Comparison of ENCODE assay signal across 12 mouse cellular contexts in genomic region chr15:62282116-62282515, GRCm38 (mm10).
DNase-seq lines count a peak whose midpoint lies in the region; ATAC-seq lines count a peak whose summit lies in the region.
"Had no signal": no experiment of that assay in that cellular context is flagged by ENCODE, and none has a peak within 500 bp of the region (broad histone marks: within the 10 kb centered on the region; RNA-seq: fewer than 3 reads in every experiment).

No protein-coding gene starts in this region.

- H3K27ac ChIP-seq in kidney, embryonic 14.5 days (ENCODE audit: low read depth, low read length), result no peak overlapping the region
- H3K27ac ChIP-seq in kidney, embryonic 15.5 days, result no peak overlapping the region; the same call in 1 of the 2 replicates
- H3K27ac ChIP-seq: embryonic facial prominence, embryonic 15.5 days; hindbrain, embryonic 10.5 days had no signal

- no peak overlapping the region for H3K9ac ChIP-seq in kidney, embryonic 14.5 days (ENCODE audit: low read depth, low read length)
- H3K9ac ChIP-seq in kidney, embryonic 15.5 days, result no peak overlapping the region
- H3K9ac ChIP-seq: embryonic facial prominence, embryonic 15.5 days had no signal

- H3K4me1 ChIP-seq in kidney, embryonic 14.5 days (ENCODE audit: control insufficient read depth, insufficient read depth, low read length), result no peaks in the 10 kb centered on the region; the same call in 1 of the 2 replicates
- H3K4me1 ChIP-seq in kidney, embryonic 15.5 days, result peaks cover 33% of the 10 kb centered on the region

- no peak overlapping the region for H3K4me2 ChIP-seq in kidney, embryonic 14.5 days (replicated peaks; ENCODE audit: low read depth, low read length)
- H3K4me2 ChIP-seq in kidney, embryonic 15.5 days, result no peak overlapping the region
- H3K4me2 ChIP-seq: embryonic facial prominence, embryonic 15.5 days had no signal

- DNase-seq in kidney, adult 11 months, result peak; percentile 40
- DNase-seq in adipocyte (ENCODE audit: low spot score), result peak; percentile 47
- peak; percentile 72 for DNase-seq in lung, postnatal 10 days
- no peak for DNase-seq in left cerebral cortex, adult 8-10 months (ENCODE audit: low spot score in 2 of 2)
- no peak for DNase-seq in cerebellum, postnatal 4 days (ENCODE audit: low spot score in 2 of 2)
- DNase-seq: right cerebral cortex, postnatal 25 days; thymus, postnatal 25 days had no signal

- no peak overlapping the region for H3K4me3 ChIP-seq in kidney, embryonic 14.5 days (ENCODE audit: low read length)
- H3K4me3 ChIP-seq in kidney, embryonic 15.5 days (replicated peaks), result no peak overlapping the region
- H3K4me3 ChIP-seq: embryonic facial prominence, embryonic 15.5 days; hindbrain, embryonic 10.5 days had no signal

- WGBS in kidney, embryonic 14.5 days, result 51% methylated on average over 1 of the region's 1 CpGs
- WGBS in kidney, embryonic 15.5 days, result 71% methylated on average over 1 of the region's 1 CpGs

- ATAC-seq in kidney, embryonic 14.5 days (ENCODE audit: low FRiP score, low TSS enrichment), result no peak
- ATAC-seq in kidney, embryonic 15.5 days (replicated peaks; ENCODE audit: low FRiP score), result peak; percentile 44; the same call in 1 of the 2 replicates
- ATAC-seq: forebrain, embryonic 16.5 days had no signal

- no peaks in the 10 kb centered on the region for H3K9me3 ChIP-seq in kidney, embryonic 14.5 days (ENCODE audit: control insufficient read depth, low read length)
- no peaks in the 10 kb centered on the region for H3K9me3 ChIP-seq in kidney, embryonic 15.5 days (replicated peaks)
- H3K9me3 ChIP-seq: embryonic facial prominence, embryonic 15.5 days; hindbrain, embryonic 10.5 days had no signal

- H3K27me3 ChIP-seq in kidney, embryonic 14.5 days (ENCODE audit: control insufficient read depth, insufficient read depth, low read length), result no peaks in the 10 kb centered on the region
- no peaks in the 10 kb centered on the region for H3K27me3 ChIP-seq in kidney, embryonic 15.5 days
- H3K27me3 ChIP-seq: embryonic facial prominence, embryonic 15.5 days had no signal

- no peaks in the 10 kb centered on the region for H3K36me3 ChIP-seq in kidney, embryonic 14.5 days (ENCODE audit: control insufficient read depth, insufficient read depth, low read length)
- no peaks in the 10 kb centered on the region for H3K36me3 ChIP-seq in kidney, embryonic 15.5 days
- H3K36me3 ChIP-seq: embryonic facial prominence, embryonic 15.5 days; hindbrain, embryonic 10.5 days had no signal

Comparison
In these comparisons a context has a peak if more than half of its experiments do, and no peak if none do; other contexts are left out.
1. DNase-seq: peak in kidney, adult 11 months (single experiment), adipocyte (single experiment) and lung, postnatal 10 days (single experiment); none in left cerebral cortex, adult 8-10 months (0 of 2) and cerebellum, postnatal 4 days (0 of 2).